Mouse (Mus musculus): ENCODE measurements at regions not wholly inside any gene's neighbourhood (a gene's known extent, or its start where the extent isn't known, plus 50 kb on each side); places are given as distances from the start of the nearest gene placed in this dataset.

DNA sequence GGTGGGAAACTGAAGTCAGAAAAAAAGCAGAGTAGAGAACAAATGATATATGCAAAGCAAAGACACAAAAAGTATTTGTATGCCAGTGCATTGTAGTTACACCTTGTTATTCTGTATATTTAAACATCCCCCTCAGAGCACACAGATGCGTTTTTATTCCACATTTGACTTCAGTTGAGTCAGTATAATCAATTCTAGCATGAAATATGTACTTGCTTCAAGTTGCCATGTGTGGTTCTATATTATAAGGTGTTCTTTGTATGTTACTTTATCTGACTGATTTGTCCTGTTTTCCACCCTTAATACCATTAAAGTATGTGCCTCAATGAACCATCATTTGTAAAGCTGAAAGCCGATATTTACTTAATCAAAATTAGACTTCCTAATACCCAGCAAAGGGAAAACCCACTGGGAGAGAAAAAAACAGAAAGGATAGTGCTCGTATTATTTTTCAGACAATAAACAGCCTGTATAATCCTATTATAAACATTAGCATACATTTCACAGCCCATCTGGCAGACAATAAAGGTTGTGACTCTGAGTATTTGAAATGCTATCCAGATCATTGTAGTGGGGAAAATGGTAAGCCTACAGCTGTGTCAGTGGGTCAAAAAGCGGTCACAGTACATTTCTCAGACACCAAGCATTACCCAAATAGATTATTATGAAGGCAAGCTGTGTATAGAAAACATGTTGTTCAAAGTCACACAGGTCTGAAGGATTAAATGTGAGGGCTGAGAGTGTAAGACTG lies 189.1 kb upstream of the Bmp2 start:
- DNase-seq (ENCODE audit: low spot score in 2 of 2) = no peak

GRCm38 (mm10) chr2:133371490-133372215 lies 180.3 kb upstream of the Bmp2 start:
- DNase-seq (ENCODE audit: low spot score in 2 of 2) = no peak

DNA sequence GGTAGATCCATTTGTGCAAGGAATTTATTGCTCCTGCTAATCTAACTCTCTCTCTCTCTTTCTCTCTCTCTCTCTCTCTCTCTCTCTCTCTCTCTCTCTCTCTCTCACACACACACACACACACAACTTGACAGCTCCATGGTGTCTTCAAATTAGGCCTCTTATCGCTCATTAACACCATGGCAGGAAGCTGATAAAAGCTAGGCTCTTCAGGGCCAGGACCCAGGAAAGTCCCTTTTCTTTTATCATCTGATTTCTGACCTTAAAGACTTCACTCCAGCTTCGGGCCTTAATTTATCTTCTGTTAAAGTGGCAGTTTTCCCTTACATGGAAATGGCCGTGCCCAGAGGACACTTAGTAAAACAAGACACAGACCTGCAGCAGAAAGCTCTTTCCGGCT lies 178.4 kb upstream of the Bmp2 start:
- DNase-seq (ENCODE audit: low spot score in 2 of 2) = no peak

DNA sequence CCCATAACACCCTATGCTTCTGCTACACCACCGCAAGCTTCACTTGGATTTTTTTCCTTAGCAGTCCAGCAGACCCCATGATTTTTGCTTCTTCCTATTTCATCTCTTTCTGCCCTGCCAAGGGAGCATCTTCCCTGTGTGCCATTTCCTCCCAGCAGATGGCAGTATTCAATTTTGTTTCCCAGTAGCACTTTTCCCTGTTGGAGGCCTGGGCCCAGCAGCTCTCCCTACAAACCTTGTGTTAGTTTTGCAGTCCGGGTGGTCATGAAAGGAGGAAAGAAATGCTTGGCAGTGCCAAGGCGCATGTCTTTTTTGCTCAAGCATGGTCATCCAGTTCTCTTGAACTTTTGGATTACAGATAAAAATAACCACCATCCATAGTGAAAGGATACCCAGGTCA lies 170.9 kb upstream of the Bmp2 start:
- DNase-seq (ENCODE audit: low spot score in 2 of 2) = peak; percentile 36 to 53

- DNase-seq (ENCODE audit: low spot score in 2 of 2) = no peak
Observed at GRCm38 (mm10) chr2:133383135-133383920, 168.6 kb upstream of the Bmp2 start.

- no peak for DNase-seq (ENCODE audit: low spot score in 2 of 2)
Observed at GRCm38 (mm10) chr2:133385297-133385696, 166.7 kb upstream of the Bmp2 start.

DNA sequence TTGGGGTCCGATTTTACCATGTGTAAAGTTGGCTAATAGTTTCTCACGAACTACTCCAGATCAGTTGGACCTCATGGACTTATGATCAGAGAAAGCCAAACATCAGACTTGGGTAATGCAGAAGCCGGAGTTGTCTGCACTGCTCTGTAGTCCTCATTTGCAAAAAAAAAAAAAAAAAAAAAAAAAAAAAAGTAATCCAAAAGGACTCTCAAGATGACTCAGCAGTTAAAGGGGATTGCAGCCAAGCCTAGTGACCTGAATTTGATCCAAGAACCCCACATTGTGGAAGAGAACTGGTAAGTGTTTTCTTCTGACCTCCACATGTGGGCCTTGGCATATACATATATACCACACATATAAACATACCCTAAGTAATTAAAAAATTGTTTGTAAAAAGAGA lies 164.6 kb upstream of the Bmp2 start:
- DNase-seq (ENCODE audit: low spot score in 2 of 2) = no peak

GRCm38 (mm10) chr2:133392298-133392697 lies 159.7 kb upstream of the Bmp2 start:
- peak in 1 of 2 experiments; percentile 13 for DNase-seq (ENCODE audit: low spot score in 2 of 2)

GRCm38 (mm10) chr2:133397566-133397965 lies 154.4 kb upstream of the Bmp2 start:
- DNase-seq (ENCODE audit: low spot score in 2 of 2) = no peak

GRCm38 (mm10) chr2:133399059-133399690 lies 152.8 kb upstream of the Bmp2 start:
- no peak for DNase-seq (ENCODE audit: low spot score in 2 of 2)

- no peak for DNase-seq (ENCODE audit: low spot score in 2 of 2)
Observed at GRCm38 (mm10) chr2:133400963-133401362, 151.0 kb upstream of the Bmp2 start.

GRCm38 (mm10) chr2:133416990-133417581 lies 134.9 kb upstream of the Bmp2 start:
- DNase-seq (ENCODE audit: low spot score in 2 of 2) = no peak

- no peak for DNase-seq (ENCODE audit: low spot score in 2 of 2)
Observed at GRCm38 (mm10) chr2:133419686-133420303, 132.2 kb upstream of the Bmp2 start.

DNA sequence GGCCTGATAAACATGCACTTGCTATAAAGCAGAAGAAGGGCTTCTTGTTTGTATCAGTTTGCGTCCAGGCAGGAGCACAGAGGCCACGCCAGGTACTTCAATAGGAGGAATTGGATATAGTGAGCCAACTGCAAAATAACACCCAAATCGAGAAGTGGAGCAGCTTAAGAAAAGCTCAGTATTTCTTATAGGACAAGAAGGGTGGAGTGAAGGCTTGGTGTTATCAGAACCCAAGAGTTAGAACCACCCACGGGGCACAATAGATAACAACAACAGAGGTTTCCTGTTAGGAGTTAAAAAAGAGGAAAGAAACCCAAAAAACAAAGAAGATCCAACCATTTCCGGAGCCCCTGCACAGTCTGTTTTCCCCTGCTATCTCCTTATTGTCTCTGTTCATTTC lies 126.4 kb upstream of the Bmp2 start:
- no peak for DNase-seq (ENCODE audit: low spot score in 2 of 2)

GRCm38 (mm10) chr2:133427039-133427438 lies 124.9 kb upstream of the Bmp2 start:
- no peak for DNase-seq (ENCODE audit: low spot score in 2 of 2)

GRCm38 (mm10) chr2:133429369-133430062 lies 122.4 kb upstream of the Bmp2 start:
- DNase-seq (ENCODE audit: low spot score in 2 of 2) = no peak

DNA sequence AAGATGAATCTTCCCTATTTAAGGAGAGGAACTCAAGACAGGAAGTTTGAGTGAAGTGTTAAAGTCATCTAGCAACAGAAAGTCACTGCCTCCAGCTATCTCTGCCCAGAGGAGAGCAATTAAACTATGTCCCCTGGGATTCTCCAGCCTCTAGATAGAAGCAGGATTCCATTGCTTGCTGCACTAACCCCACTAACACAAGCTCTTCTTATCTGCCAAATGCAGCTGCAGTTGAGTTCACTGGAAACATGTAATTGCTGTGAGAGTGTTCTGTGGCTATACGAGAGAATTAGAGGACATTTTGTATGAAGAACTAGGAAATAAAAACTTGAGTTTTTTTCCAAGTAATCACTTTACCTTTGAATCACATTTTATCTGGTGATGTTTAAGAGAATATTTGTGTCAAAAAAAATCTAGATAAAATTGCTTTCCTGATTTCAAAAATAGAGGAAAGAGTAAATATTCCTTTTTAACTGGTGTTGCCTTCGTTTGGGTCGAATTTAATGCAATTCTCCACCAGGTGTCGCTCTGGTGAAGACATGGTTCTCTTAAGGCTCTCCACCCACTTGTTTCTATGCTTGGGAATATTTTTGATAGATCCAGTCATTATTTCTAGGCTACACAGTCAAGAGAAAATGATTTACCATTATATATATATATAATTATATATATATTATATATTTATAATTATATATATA lies 121.1 kb upstream of the Bmp2 start:
- no peak for DNase-seq (ENCODE audit: low spot score in 2 of 2)

- DNase-seq (ENCODE audit: low spot score in 2 of 2) = no peak
Observed at GRCm38 (mm10) chr2:133432141-133432813, 119.7 kb upstream of the Bmp2 start.
